Mouse (Mus musculus): ENCODE results near the gene Gm26938. TPM values are rescaled to one million over a fixed set of nuclear protein-coding genes. Genes with fewer than 3 reads are reported as not detected.
A peak's percentile ranks its signal among the peaks of the same experiment; 100 is the strongest.

Gene Gm26938
- not detected in 2 replicates for polyA plus RNA-seq (2015; fragmentation: Nextera tagmentation; extraction: Ambion mirVana)

DNA sequence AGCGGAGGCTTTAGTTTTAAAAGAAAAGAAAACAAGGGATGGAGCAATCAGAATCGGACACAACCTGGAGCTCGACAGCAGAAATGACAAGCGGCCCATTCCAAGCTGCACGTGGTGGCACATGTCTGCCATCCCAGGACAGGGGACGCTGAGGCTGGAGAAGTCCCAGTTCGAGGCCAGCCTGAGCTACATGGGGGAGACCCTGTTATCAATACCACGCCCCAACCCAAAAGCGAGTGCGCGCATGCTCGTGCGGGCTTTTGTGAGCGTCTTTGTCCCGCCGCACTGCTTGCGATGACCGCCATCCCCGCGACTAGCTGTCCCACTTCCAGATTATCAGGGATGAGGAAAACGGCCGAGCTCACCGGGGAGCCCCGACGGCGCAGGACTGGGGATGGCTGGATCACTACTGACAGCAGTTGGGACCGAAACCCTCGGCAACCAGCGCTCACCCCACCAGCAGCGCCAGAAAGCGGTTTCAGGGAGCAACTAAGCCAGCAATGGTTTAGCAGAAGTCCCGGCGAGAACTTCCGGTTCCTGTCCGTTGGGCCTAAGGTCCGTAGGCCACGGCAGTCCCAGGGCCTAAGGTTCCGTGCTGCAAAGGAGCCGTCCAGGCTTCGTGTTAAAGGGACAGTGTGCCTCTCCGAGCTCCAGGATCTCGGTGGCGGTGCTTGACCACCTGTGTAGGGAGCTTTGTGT lies at the start of gene Gm26938, which contains the start of gene Psmg3:
TSS of gene Gm26938 (minus strand) at position 51 of the 699 bp plus-strand sequence.
TSS of gene Psmg3 (minus strand) at position 529 of the 699 bp plus-strand sequence.
- Histone ChIP-seq H3K27ac (ENCODE audit: low read length) (peak within 1 kb of the TSS; percentile 87), H3K4me3 (replicated peaks; ENCODE audit: low read length) (peak within 1 kb of the TSS; percentile 79), H3K27me3 (replicated peaks; ENCODE audit: control insufficient read depth, insufficient read depth, low read length) (no peaks in the 10 kb centered on the region), H3K4me2 (ENCODE audit: low read length) (peak within 1 kb of the TSS; percentile 86), H3K36me3 (ENCODE audit: control insufficient read depth, insufficient read depth) (peaks cover 5% of the 10 kb centered on the region), H3K9me3 (ENCODE audit: control insufficient read depth, low read length) (no peaks in the 10 kb centered on the region), H3K9ac (replicated peaks; ENCODE audit: low read depth, low read length) (peak within 1 kb of the TSS; percentile 80), H3K4me1 (replicated peaks; ENCODE audit: control insufficient read depth, insufficient read depth, low read length) (peaks cover 17% of the 10 kb centered on the region)
- peak; percentile 91 for ATAC-seq
- under 1% methylated on average over 43 of the region's 43 CpGs for WGBS

DNA sequence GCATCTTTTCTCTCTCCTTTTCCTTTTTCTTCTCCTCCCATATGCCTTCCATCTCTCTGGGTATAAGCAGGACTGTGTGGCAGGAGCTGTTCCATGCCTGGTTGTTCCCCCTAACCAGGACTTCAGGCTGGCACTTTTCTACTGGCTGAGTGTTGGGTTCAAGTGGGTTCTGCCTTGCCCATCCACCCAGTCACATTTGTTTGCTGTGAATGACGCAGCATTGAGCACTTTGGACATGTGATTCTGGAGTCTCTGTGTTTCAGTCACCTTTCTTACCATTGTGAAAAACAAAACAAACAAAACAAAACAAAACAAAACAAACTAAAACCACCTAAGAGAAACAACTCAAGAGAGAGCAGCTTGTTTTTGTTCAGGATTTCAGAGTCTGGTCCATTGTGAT lies 45.3 kb upstream of the Gm26938 start:
- Histone ChIP-seq H3K4me2 (ENCODE audit: low read length) (no peak overlapping the region), H3K4me1 (replicated peaks; ENCODE audit: control insufficient read depth, insufficient read depth, low read length) (no peaks in the 10 kb centered on the region), H3K36me3 (ENCODE audit: control insufficient read depth, insufficient read depth) (no peaks in the 10 kb centered on the region), H3K9me3 (ENCODE audit: control insufficient read depth, low read length) (no peaks in the 10 kb centered on the region), H3K9ac (replicated peaks; ENCODE audit: low read depth, low read length) (no peak overlapping the region), H3K27me3 (replicated peaks; ENCODE audit: control insufficient read depth, insufficient read depth, low read length) (no peaks in the 10 kb centered on the region), H3K27ac (ENCODE audit: low read length) (no peak overlapping the region), H3K4me3 (replicated peaks; ENCODE audit: low read length) (no peak overlapping the region)
- no peak for ATAC-seq
- 85% methylated on average over 1 of the region's 1 CpGs for WGBS

DNA sequence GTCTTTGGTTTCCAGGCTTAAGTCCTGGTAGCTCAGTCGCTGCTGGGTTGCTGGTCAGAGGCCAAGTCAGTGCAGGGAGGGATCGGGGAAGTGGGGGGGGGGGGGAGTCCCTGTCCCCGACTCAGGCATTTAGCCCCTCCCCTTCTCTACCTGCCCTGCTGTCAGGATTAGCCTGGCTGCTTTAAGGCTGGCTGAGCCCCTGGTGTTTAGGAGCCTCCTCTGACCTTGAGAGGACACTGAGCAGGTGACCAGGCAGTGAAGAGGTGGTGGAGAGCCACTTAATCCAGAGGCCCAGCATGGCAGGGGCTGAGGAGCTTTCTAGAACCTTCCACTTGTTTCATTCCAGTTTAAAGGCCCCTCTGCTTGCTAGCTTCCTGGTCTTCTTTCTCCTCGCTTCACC lies 44.7 kb upstream of the Gm26938 start:
- no peaks in the 10 kb centered on the region for H3K9me3 ChIP-seq (ENCODE audit: control insufficient read depth, low read length)
- no peak overlapping the region for H3K4me2 ChIP-seq (ENCODE audit: low read length)
- H3K4me1 ChIP-seq (replicated peaks; ENCODE audit: control insufficient read depth, insufficient read depth, low read length), result no peaks in the 10 kb centered on the region
- H3K9ac ChIP-seq (replicated peaks; ENCODE audit: low read depth, low read length), result no peak overlapping the region
- no peak overlapping the region for H3K4me3 ChIP-seq (replicated peaks; ENCODE audit: low read length)
- H3K36me3 ChIP-seq (ENCODE audit: control insufficient read depth, insufficient read depth), result no peaks in the 10 kb centered on the region
- H3K27ac ChIP-seq (ENCODE audit: low read length), result no peak overlapping the region
- no peaks in the 10 kb centered on the region for H3K27me3 ChIP-seq (replicated peaks; ENCODE audit: control insufficient read depth, insufficient read depth, low read length)
- ATAC-seq, result no peak
- 20% methylated on average over 4 of the region's 4 CpGs for WGBS

DNA sequence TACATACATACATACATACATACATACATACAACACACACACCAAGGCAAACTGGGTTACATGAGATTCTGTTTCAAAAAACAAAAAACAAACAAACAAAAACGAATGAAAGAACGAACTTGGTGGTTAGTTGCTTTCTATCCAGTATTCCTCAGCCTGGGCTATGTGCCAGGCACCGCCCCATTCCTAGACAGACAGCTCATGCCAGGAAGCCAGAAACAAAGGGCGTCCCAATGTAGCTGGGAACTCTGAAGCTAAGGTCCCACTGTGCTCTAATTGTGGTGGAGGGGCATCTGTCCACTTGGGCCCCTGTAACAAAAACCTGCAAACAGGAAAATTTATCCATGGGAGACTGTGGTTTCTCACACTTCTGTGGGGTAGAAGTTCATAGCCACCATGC lies 36.6 kb upstream of the Gm26938 start:
- Histone ChIP-seq H3K27me3 (replicated peaks; ENCODE audit: control insufficient read depth, insufficient read depth, low read length) (no peaks in the 10 kb centered on the region), H3K9me3 (ENCODE audit: control insufficient read depth, low read length) (no peaks in the 10 kb centered on the region), H3K4me3 (replicated peaks; ENCODE audit: low read length) (no peak overlapping the region), H3K4me2 (ENCODE audit: low read length) (no peak overlapping the region), H3K36me3 (ENCODE audit: control insufficient read depth, insufficient read depth) (no peaks in the 10 kb centered on the region), H3K9ac (replicated peaks; ENCODE audit: low read depth, low read length) (no peak overlapping the region), H3K4me1 (replicated peaks; ENCODE audit: control insufficient read depth, insufficient read depth, low read length) (peaks cover 12% of the 10 kb centered on the region), H3K27ac (ENCODE audit: low read length) (no peak overlapping the region)
- ATAC-seq, result peak; percentile 75
- WGBS, result 13% methylated on average over 4 of the region's 4 CpGs

DNA sequence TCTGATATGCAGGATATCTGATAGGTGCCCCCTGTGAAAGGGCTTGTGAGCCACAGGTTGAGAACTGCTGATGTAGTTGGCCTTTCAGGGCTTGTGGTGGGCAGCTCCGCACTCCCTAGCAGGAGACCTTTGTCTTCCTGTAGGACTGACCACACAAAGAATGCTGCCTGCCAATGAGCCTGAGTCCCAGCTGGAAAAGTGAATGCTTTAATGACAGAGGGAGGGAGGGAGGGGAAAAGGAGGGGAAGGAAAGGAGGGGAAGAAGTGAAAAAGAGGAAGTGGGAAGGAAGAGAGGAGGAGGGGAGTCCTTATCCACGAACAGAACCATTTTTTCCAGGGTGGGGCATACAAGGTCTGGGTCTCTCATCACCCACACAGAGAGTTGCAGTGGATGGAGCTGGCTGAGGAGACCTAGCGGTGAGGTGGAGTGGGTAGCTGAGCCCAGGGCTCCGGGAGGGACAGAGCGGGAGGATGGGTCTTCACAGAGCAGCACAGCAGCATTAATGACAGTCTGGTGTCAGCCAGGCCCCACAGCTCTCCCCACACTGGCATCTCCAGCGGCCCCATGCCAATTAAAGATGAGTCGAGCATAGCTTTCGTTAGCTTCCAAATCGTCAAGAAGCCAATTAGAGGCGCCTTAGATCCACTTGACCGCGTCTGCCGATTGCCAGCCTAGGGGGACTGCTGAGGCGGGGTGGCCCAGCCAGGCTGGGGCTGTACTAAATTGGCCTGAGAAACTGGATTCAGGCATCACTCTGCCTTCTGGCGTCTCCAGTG lies 34.3 kb upstream of the Gm26938 start:
- H3K9me3 ChIP-seq (ENCODE audit: control insufficient read depth, low read length), result no peaks in the 10 kb centered on the region
- peaks cover 12% of the 10 kb centered on the region for H3K4me1 ChIP-seq (replicated peaks; ENCODE audit: control insufficient read depth, insufficient read depth, low read length)
- H3K27me3 ChIP-seq (replicated peaks; ENCODE audit: control insufficient read depth, insufficient read depth, low read length), result no peaks in the 10 kb centered on the region
- peak; percentile 50; the same call in 1 of the 2 replicates for ATAC-seq
- no peaks in the 10 kb centered on the region for H3K36me3 ChIP-seq (ENCODE audit: control insufficient read depth, insufficient read depth)
- no peak overlapping the region for H3K27ac ChIP-seq (ENCODE audit: low read length)
- H3K9ac ChIP-seq (replicated peaks; ENCODE audit: low read depth, low read length), result 0 out of 2 replicates have a peak overlapping the region, but pooled peaks have one; percentile 22
- WGBS, result 10% methylated on average over 15 of the region's 15 CpGs
- no peak overlapping the region for H3K4me3 ChIP-seq (replicated peaks; ENCODE audit: low read length)
- peak overlapping the region; percentile 19 for H3K4me2 ChIP-seq (ENCODE audit: low read length)

DNA sequence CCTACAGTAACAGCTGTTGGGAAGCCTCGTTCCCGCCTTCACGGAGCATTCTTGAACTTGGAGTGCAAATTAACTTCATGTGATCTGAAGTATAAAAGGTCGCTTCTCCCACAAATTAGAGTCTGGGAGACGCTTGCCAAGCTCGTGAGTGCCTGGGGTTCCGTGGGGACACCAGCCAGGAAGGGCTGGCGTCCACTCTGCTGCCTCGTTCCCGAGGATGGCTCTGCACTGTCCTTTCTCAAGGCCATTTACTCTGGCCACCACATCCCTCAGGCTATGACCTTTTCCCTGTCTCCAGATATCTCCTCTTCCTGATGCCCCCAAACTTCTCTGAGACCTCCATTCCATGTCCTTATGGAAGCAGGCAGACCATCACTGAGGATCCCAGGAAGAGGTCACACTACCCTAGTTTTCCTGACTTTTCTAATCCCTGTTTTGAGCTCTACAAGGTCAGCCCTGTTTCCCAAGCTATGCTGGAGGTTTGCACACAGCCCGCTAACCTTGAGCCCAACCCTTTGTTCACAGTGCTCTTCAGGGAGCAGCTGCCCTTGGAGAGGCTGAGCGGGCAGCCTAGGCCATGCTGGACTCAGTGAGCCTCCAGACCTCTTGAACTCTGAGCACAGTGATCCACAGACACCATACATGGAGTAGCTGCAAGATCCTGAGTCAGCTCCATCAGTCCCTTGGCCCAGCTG lies 23.6 kb upstream of the Gm26938 start:
- no peaks in the 10 kb centered on the region for H3K27me3 ChIP-seq (replicated peaks; ENCODE audit: control insufficient read depth, insufficient read depth, low read length)
- no peaks in the 10 kb centered on the region for H3K36me3 ChIP-seq (ENCODE audit: control insufficient read depth, insufficient read depth)
- H3K9me3 ChIP-seq (ENCODE audit: control insufficient read depth, low read length), result peaks cover 5% of the 10 kb centered on the region; the same call in 1 of the 2 replicates
- 69% methylated on average over 12 of the region's 12 CpGs for WGBS
- H3K4me1 ChIP-seq (replicated peaks; ENCODE audit: control insufficient read depth, insufficient read depth, low read length), result no peaks in the 10 kb centered on the region
- H3K4me3 ChIP-seq (replicated peaks; ENCODE audit: low read length), result no peak overlapping the region
- H3K9ac ChIP-seq (replicated peaks; ENCODE audit: low read depth, low read length), result no peak overlapping the region
- no peak overlapping the region for H3K4me2 ChIP-seq (ENCODE audit: low read length)
- no peak for ATAC-seq
- no peak overlapping the region for H3K27ac ChIP-seq (ENCODE audit: low read length)

DNA sequence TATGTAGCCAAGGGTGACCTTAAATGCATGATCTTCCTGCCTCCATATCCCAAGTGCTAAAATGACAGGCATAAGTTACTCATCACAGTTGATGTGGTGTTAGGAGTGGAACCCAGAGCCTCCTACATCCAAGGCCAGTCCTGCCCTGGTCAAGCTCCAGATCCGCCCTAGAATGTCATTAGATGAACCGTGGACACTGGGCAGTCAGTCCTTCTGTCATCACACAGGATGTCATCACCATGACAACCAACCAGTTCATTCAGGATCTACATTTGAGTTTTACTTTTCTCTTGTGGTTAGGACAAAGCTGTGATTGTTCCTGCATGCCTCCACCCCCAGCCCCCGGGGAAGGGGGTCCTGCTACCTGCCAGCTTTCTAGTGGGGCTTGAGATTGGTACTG lies 12.9 kb upstream of the Gm26938 start:
- no peak overlapping the region for H3K9ac ChIP-seq (replicated peaks; ENCODE audit: low read depth, low read length)
- 0 out of 2 replicates have a peak, but pooled peaks cover 2% of the 10 kb centered on the region for H3K27me3 ChIP-seq (replicated peaks; ENCODE audit: control insufficient read depth, insufficient read depth, low read length)
- no peaks in the 10 kb centered on the region for H3K4me1 ChIP-seq (replicated peaks; ENCODE audit: control insufficient read depth, insufficient read depth, low read length)
- H3K4me3 ChIP-seq (replicated peaks; ENCODE audit: low read length), result no peak overlapping the region
- H3K27ac ChIP-seq (ENCODE audit: low read length), result no peak overlapping the region
- H3K4me2 ChIP-seq (ENCODE audit: low read length), result no peak overlapping the region
- no peak for ATAC-seq
- H3K9me3 ChIP-seq (ENCODE audit: control insufficient read depth, low read length), result no peaks in the 10 kb centered on the region; the same call in 1 of the 2 replicates
- no peaks in the 10 kb centered on the region for H3K36me3 ChIP-seq (ENCODE audit: control insufficient read depth, insufficient read depth)
- WGBS, result 25% methylated on average over 3 of the region's 3 CpGs

DNA sequence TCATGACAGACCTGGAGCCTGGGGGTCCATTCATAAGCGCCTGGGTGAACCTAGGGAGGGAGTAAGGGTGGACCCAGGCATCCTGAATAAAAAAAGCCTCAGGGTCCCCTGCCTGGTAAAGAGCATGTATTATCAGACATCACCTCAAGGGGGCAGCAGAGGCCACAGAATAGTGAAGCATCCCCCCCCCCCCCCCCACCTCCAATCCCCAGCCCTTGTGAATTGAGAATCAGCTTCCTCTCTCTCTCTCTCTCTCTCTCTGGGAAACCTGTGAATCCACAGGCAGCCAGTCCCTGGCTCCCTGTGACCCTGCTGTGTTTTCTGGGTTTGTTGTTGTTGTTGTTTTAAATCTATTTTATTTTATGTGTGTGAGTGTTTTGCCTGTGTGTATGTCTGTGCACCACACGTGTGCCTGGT lies 12.3 kb upstream of the Gm26938 start:
- Histone ChIP-seq H3K36me3 (ENCODE audit: control insufficient read depth, insufficient read depth) (no peaks in the 10 kb centered on the region), H3K4me2 (ENCODE audit: low read length) (no peak overlapping the region), H3K9me3 (ENCODE audit: control insufficient read depth, low read length) (no peaks in the 10 kb centered on the region), H3K4me3 (replicated peaks; ENCODE audit: low read length) (no peak overlapping the region), H3K27me3 (replicated peaks; ENCODE audit: control insufficient read depth, insufficient read depth, low read length) (0 out of 2 replicates have a peak, but pooled peaks cover 2% of the 10 kb centered on the region), H3K27ac (ENCODE audit: low read length) (no peak overlapping the region), H3K4me1 (replicated peaks; ENCODE audit: control insufficient read depth, insufficient read depth, low read length) (no peaks in the 10 kb centered on the region), H3K9ac (replicated peaks; ENCODE audit: low read depth, low read length) (no peak overlapping the region)
- peak; percentile 50 for ATAC-seq
- 29% methylated on average over 2 of the region's 2 CpGs for WGBS

DNA sequence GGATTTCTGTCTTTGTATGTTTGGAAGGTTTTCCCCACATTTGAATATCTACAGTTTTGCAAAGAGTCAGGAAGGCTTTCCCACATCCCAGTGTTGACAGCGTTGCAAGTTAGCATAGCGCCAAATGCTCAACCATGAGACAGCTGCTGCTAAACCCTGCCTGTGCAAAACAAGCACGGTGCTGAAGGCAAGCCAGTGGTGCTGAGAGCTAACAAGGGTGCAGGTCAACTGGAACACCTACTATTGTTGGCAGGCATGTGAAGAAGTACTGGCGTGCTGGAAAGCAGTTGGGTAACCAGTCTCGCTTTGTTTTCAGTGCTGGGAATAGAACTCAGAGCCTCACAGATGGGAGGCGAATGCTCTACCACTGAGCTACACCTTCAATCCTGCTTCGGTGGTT lies 9.5 kb upstream of the Gm26938 start:
- Histone ChIP-seq H3K4me2 (ENCODE audit: low read length) (no peak overlapping the region), H3K4me3 (replicated peaks; ENCODE audit: low read length) (no peak overlapping the region), H3K27ac (ENCODE audit: low read length) (no peak overlapping the region), H3K36me3 (ENCODE audit: control insufficient read depth, insufficient read depth) (no peaks in the 10 kb centered on the region), H3K9ac (replicated peaks; ENCODE audit: low read depth, low read length) (no peak overlapping the region), H3K9me3 (ENCODE audit: control insufficient read depth, low read length) (no peaks in the 10 kb centered on the region), H3K27me3 (replicated peaks; ENCODE audit: control insufficient read depth, insufficient read depth, low read length) (0 out of 2 replicates have a peak, but pooled peaks cover 2% of the 10 kb centered on the region), H3K4me1 (replicated peaks; ENCODE audit: control insufficient read depth, insufficient read depth, low read length) (no peaks in the 10 kb centered on the region)
- ATAC-seq, result no peak
- WGBS, result 76% methylated on average over 7 of the region's 7 CpGs
